Mouse (Mus musculus) thymus, adult 2 months (tissue): ENCODE results near the gene B230307C23Rik.

ENCODE experiments used
- CTCF ChIP-seq: fragments of 200-500 bp; IDR thresholded peaks from 2 replicates; pipeline ENCODE4 v1.5.1; 2012; ENCODE audit warnings: mild to moderate bottlenecking, control low read depth, low read length, moderate library complexity, borderline replicate concordance; ENCODE audit not compliant: control insufficient read depth, poor library complexity, insufficient read depth; ENCODE audit errors: extremely low read depth
- POLR2A ChIP-seq: fragments of 200-500 bp; IDR thresholded peaks from 2 replicates; pipeline ENCODE4 v1.6.1; 2012; ENCODE audit warnings: mild to moderate bottlenecking, low read length, control low read depth, moderate library complexity; ENCODE audit not compliant: control insufficient read depth, poor library complexity, insufficient read depth; ENCODE audit errors: extremely low read depth

DNA sequence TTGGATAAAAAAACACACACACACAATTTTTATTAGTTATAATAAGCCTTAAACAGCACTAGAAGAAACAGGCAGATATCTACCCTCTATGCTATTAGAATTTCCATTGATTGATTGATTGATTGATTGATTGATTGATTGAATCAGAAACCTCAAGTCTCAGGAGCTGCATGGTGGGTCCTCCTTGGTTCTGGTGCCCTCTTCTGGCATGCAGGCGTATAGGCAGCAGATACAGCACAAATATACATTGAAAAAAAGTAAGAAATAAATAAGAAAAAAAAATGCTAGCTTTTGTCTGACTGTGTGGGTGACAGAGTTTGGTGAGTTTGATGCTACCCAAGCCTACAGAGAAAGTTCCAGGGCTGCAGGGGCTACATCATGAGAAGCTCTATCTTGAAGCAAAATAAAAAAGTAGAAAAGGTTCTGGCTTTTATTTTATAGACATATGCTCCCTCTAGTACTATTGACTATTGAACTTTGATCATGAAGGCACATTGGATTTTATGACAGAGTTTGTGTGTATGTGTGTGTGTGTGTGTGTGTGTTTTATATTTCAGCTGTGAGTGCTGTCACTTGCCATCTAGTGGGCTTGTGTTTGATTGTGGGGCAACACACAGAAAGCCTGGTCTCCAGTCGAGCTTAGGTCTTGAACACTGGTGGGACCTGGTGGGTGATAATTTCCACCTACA lies 25.7 kb downstream of the B230307C23Rik start:
- TF ChIP-seq POLR2A (no peak), CTCF (no peak)
